Mouse (Mus musculus) testis, adult 2 months (tissue): ENCODE data around the gene Glg1.

Experiments used
- CTCF ChIP-seq: fragments of 200-500 bp; IDR thresholded peaks from 2 replicates; pipeline ENCODE4 v1.5.1; 2012; ENCODE audit warnings: low read depth, mild to moderate bottlenecking, inconsistent platforms, low read length, moderate library complexity; ENCODE audit not compliant: control insufficient read depth, insufficient read depth, insufficient replicate concordance
- POLR2A ChIP-seq: fragments of 200-500 bp; IDR thresholded peaks from 2 replicates; pipeline ENCODE4 v1.6.1; 2012; ENCODE audit warnings: low read depth, mild to moderate bottlenecking, inconsistent platforms, low read length, moderate library complexity; ENCODE audit not compliant: control insufficient read depth

GRCm38 (mm10) chr8:111224153-111224552, 34.9 kb downstream of the Glg1 start:
- TF ChIP-seq CTCF (no peak), POLR2A (no peak)
